Mouse (Mus musculus) limb, embryonic 14.5 days (tissue): ENCODE measurements around the gene Ly6g5b. TPM values are rescaled to one million over a fixed set of nuclear protein-coding genes. Genes with fewer than 3 reads are reported as not detected.

Experiments
- ATAC-seq: fragments of 200-750 bp; cut with Nextera tagmentation; 2 replicates; pipeline ENCODE4 v1.8.0; 2017; ENCODE audit warnings: low read depth, moderate number of reproducible peaks, moderate TSS enrichment; ENCODE audit not compliant: low FRiP score
- DNase-seq: peaks from one replicate; pipeline ENCODE4 v3.0.0-alpha.2; 2015; ENCODE audit warnings: low spot score
- H3K27ac ChIP-seq: fragments of 300-500 bp; sonication (generic); replicated peaks from 2 replicates; pipeline ENCODE4 v1.5.1; 2014; ENCODE audit warnings: low read depth, mild to moderate bottlenecking, low read length, moderate library complexity, mixed read lengths
- H3K27me3 ChIP-seq: fragments of 300-500 bp; sonication (generic); 2 replicates; pipeline ENCODE4 v1.6.1; 2014; ENCODE audit warnings: low read length, mixed read lengths; ENCODE audit not compliant: control insufficient read depth, insufficient read depth
- H3K36me3 ChIP-seq: fragments of 300-500 bp; sonication (generic); 2 replicates; pipeline ENCODE4 v1.6.1; 2014; ENCODE audit warnings: mild to moderate bottlenecking, low read length, moderate library complexity, mixed read lengths; ENCODE audit not compliant: control insufficient read depth, insufficient read depth
- H3K4me1 ChIP-seq: fragments of 300-500 bp; sonication (generic); 2 replicates; pipeline ENCODE4 v1.6.1; 2014; ENCODE audit warnings: antibody characterized with exemption, low read length, mixed read lengths; ENCODE audit not compliant: control insufficient read depth, insufficient read depth
- H3K4me2 ChIP-seq: fragments of 300-500 bp; sonication (generic); replicated peaks from 2 replicates; pipeline ENCODE4 v1.6.1; 2014; ENCODE audit warnings: low read depth, mild to moderate bottlenecking, low read length, moderate library complexity; ENCODE audit not compliant: severe bottlenecking
- H3K4me3 ChIP-seq: fragments of 300-500 bp; sonication (generic); replicated peaks from 2 replicates; pipeline ENCODE4 v1.5.1; 2014; ENCODE audit warnings: low read length
- H3K9ac ChIP-seq: fragments of 300-500 bp; sonication (generic); 2 replicates; pipeline ENCODE4 v1.6.1; 2014; ENCODE audit warnings: mild to moderate bottlenecking, low read depth, low read length, moderate library complexity; ENCODE audit not compliant: severe bottlenecking
- H3K9me3 ChIP-seq: fragments of 300-500 bp; sonication (generic); 2 replicates; pipeline ENCODE4 v1.6.1; 2016; ENCODE audit warnings: low read length; ENCODE audit not compliant: control insufficient read depth
- POLR2A ChIP-seq: fragments of 200-500 bp; IDR thresholded peaks from 2 replicates; pipeline ENCODE4 v1.8.0; 2012; ENCODE audit warnings: inconsistent platforms, mild to moderate bottlenecking, moderate library complexity, borderline replicate concordance; ENCODE audit not compliant: insufficient read depth, insufficient read length; ENCODE audit errors: extremely low read depth
- WGBS: fragments of 180-500 bp; shearing (Covaris S2); extraction: QIAGEN DNeasy Blood & Tissue Kit; methylation state at CpG from one replicate; pipeline ENCODE4 v1.1.7; 2014; 5-methylcytosine and 5-hydroxymethylcytosine counted together
- polyA plus RNA-seq, 2 experiments: library from polyadenylated mRNA; depleted of rRNA in 1 of 2; stranded (reverse) in 1 of 2; unstranded in 1 of 2; fragments of >200 nt; fragmentation: Nextera tagmentation in 1 of 2; extraction: Ambion mirVana in 1 of 2; gene quantifications; 2 replicates each; pipeline versions ENCODE4 v1.2.1 to v1.2.3; 2012 to 2014

The Ly6g5b gene
- polyA plus RNA-seq, 2 experiments = 0.59 to 2.1 TPM

- H3K36me3 ChIP-seq = peaks cover 46% of the 10 kb centered on the region
- DNase-seq (no peak), ATAC-seq (no peak)
- no peaks in the 10 kb centered on the region for H3K9me3 ChIP-seq
- H3K4me2 ChIP-seq = peak overlapping the region; percentile 64
- H3K27me3 ChIP-seq = no peaks in the 10 kb centered on the region
- WGBS = 59% methylated on average over 8 of the region's 8 CpGs
- H3K4me1 ChIP-seq = peaks cover 9% of the 10 kb centered on the region
- H3K4me3 ChIP-seq = peak overlapping the region; percentile 69
- TF ChIP-seq POLR2A = no peak
- peak overlapping the region; percentile 92 for H3K9ac ChIP-seq
- peak overlapping the region; percentile 97; the same call in 1 of the 2 replicates for H3K27ac ChIP-seq
These were observed 24.9 kb downstream of the Ly6g5b start for GRCm38 (mm10) chr17:35090166-35090932.

- ATAC-seq (peak; percentile 98), DNase-seq (peak; percentile 91)
- H3K9me3 ChIP-seq = no peaks in the 10 kb centered on the region
- no peaks in the 10 kb centered on the region for H3K27me3 ChIP-seq
- H3K9ac ChIP-seq = peak within 1 kb of the TSS; percentile 92
- TF ChIP-seq POLR2A = no peak
- H3K36me3 ChIP-seq = peaks cover 33% of the 10 kb centered on the region
- H3K4me3 ChIP-seq = peak within 1 kb of the TSS; percentile 69
- WGBS = 3% methylated on average over 62 of the region's 67 CpGs
- peaks cover 9% of the 10 kb centered on the region for H3K4me1 ChIP-seq
- peak within 1 kb of the TSS; percentile 64 for H3K4me2 ChIP-seq
- peak within 1 kb of the TSS; percentile 97 for H3K27ac ChIP-seq
These were observed 26.2 kb downstream of the Ly6g5b start, which contains the start of gene Abhd16a for GRCm38 (mm10) chr17:35088825-35089644. Gene Abhd16a (plus strand): TSS chr17:35089263.

- no peaks in the 10 kb centered on the region for H3K9me3 ChIP-seq
- ATAC-seq (no peak), DNase-seq (no peak)
- H3K4me1 ChIP-seq = peaks cover 9% of the 10 kb centered on the region
- WGBS = 48% methylated on average over 2 of the region's 2 CpGs
- H3K4me3 ChIP-seq = no peak overlapping the region
- no peaks in the 10 kb centered on the region for H3K27me3 ChIP-seq
- peaks cover 25% of the 10 kb centered on the region for H3K36me3 ChIP-seq
- H3K4me2 ChIP-seq = no peak overlapping the region
- H3K9ac ChIP-seq = no peak overlapping the region
- H3K27ac ChIP-seq = no peak overlapping the region
- TF ChIP-seq POLR2A = no peak
These were observed 27.1 kb downstream of the Ly6g5b start for GRCm38 (mm10) chr17:35088151-35088550.

GRCm38 (mm10) chr17:35085208-35085865 lies 29.9 kb downstream of the Ly6g5b start, which contains the start of gene Ly6g6f:
Gene Ly6g6f (minus strand): TSS chr17:35085610.
- Histone ChIP-seq H3K4me3 (no peak within 1 kb of the TSS), H3K4me1 (peaks cover 5% of the 10 kb centered on the region), H3K36me3 (no peaks in the 10 kb centered on the region), H3K4me2 (no peak within 1 kb of the TSS), H3K9ac (no peak within 1 kb of the TSS), H3K27ac (no peak within 1 kb of the TSS), H3K27me3 (no peaks in the 10 kb centered on the region), H3K9me3 (no peaks in the 10 kb centered on the region)
- no peak for TF ChIP-seq POLR2A
- ATAC-seq = no peak
- no peak for DNase-seq
- WGBS = 70% methylated on average over 7 of the region's 7 CpGs

GRCm38 (mm10) chr17:35083929-35084497 lies 31.2 kb downstream of the Ly6g5b start:
- no peak for ATAC-seq
- no peak for TF ChIP-seq POLR2A

More at GRCm38 (mm10) chr17:35083929-35084497, 31.2 kb downstream of the Ly6g5b start:
- H3K36me3 ChIP-seq = no peaks in the 10 kb centered on the region
- no peak overlapping the region for H3K9ac ChIP-seq
- no peaks in the 10 kb centered on the region for H3K9me3 ChIP-seq
- DNase-seq = no peak
- H3K27ac ChIP-seq = no peak overlapping the region
- WGBS = 83% methylated on average over 3 of the region's 3 CpGs
- H3K27me3 ChIP-seq = no peaks in the 10 kb centered on the region
- no peaks in the 10 kb centered on the region for H3K4me1 ChIP-seq
- H3K4me2 ChIP-seq = no peak overlapping the region
- no peak overlapping the region for H3K4me3 ChIP-seq
